Mouse (Mus musculus) cerebellum, adult 2 months (tissue): ENCODE results near the gene Hist1h3f.
"Not testable (repeated sequence)": the region's sequence is repeated elsewhere in the genome, so short reads cannot be mapped to it uniquely, and the experiment has no call there.

Experiments
- CTCF ChIP-seq: fragments of 200-500 bp; IDR thresholded peaks from 2 replicates; pipeline ENCODE4 v1.5.1; 2011; ENCODE audit warnings: low read depth, mild to moderate bottlenecking, control low read depth, low read length, moderate library complexity, borderline replicate concordance; ENCODE audit not compliant: insufficient read depth
- POLR2A ChIP-seq: fragments of 200-500 bp; IDR thresholded peaks from 2 replicates; pipeline ENCODE4 v1.6.1; 2011; ENCODE audit warnings: low read length, control low read depth, borderline replicate concordance; ENCODE audit not compliant: insufficient read depth

- TF ChIP-seq POLR2A, CTCF: not testable (repeated sequence)
These were observed 749 bp upstream of the Hist1h3f start, which contains the start of gene Hist1h2bh for GRCm38 (mm10) chr13:23542999-23543607.
